8 mouse cellular contexts compared by ENCODE assay signal in genomic region chr9:105494553-105495315, GRCm38 (mm10). TPM values are rescaled to one million over a fixed set of nuclear protein-coding genes. Genes with fewer than 3 reads are reported as not detected.
A peak's percentile ranks its signal among the peaks of the same experiment; 100 is the strongest.
DNase-seq lines count a peak whose midpoint lies in the region; ATAC-seq and TF ChIP-seq lines count a peak whose summit lies in the region.

No protein-coding gene starts in this region.

- peak overlapping the region; percentile 87 for H3K9ac ChIP-seq in forebrain, postnatal 0 days
- H3K9ac ChIP-seq in lung, embryonic 16.5 days (ENCODE audit: low read length), result peak overlapping the region; percentile 95

- peaks cover 13% of the 10 kb centered on the region for H3K4me1 ChIP-seq in G1E (ENCODE audit: insufficient read depth, low read depth, low read length)
- H3K4me1 ChIP-seq in forebrain, postnatal 0 days (ENCODE audit: insufficient read depth), result 0 out of 2 replicates have a peak, but pooled peaks cover 3% of the 10 kb centered on the region
- peaks cover 11% of the 10 kb centered on the region; the same call in 1 of the 2 replicates for H3K4me1 ChIP-seq in lung, embryonic 16.5 days (replicated peaks; ENCODE audit: control insufficient read depth, insufficient read depth, low read length)

- H3K4me2 ChIP-seq in forebrain, postnatal 0 days (ENCODE audit: low read depth), result peak overlapping the region; percentile 96
- H3K4me2 ChIP-seq in lung, embryonic 16.5 days (ENCODE audit: low read depth, low read length), result peak overlapping the region; percentile 86

- H3K27ac ChIP-seq in forebrain, postnatal 0 days (ENCODE audit: low read depth, low read length), result peak overlapping the region; percentile 96
- H3K27ac ChIP-seq in lung, embryonic 16.5 days (ENCODE audit: low read length), result peak overlapping the region; percentile 96

- ATAC-seq in G1E (ENCODE audit: extremely low read depth, insufficient number of reproducible peaks, low FRiP score, poor library complexity, severe bottlenecking), result peak; percentile 82
- peak; percentile 98 for ATAC-seq in forebrain, postnatal 0 days
- ATAC-seq in hematopoietic stem cell, adult 5-6 weeks (replicated peaks in 1 of 2; ENCODE audit: insufficient read depth in 1 of 2, low FRiP score in 2 of 2, low TSS enrichment in 1 of 2, low read depth in 1 of 2, poor library complexity in 2 of 2, severe bottlenecking in 2 of 2), result peak; percentile 92 to 96
- ATAC-seq in lung, embryonic 16.5 days (ENCODE audit: low read depth), result peak; percentile 100

- peak; percentile 92 for DNase-seq in G1E (ENCODE audit: low spot score)
- DNase-seq in cerebellum, adult 18-20 months, result peak; percentile 98 to 99
- DNase-seq in forebrain, postnatal 0 days, result peak; percentile 97
- peak; percentile 87 for DNase-seq in layer of hippocampus, adult 9-10 months (ENCODE audit: low spot score)
- peak; percentile 94 for DNase-seq in ovary, postnatal 10 days (ENCODE audit: low spot score)
- DNase-seq in thymus, postnatal 10 days (ENCODE audit: low spot score in 2 of 2), result peak; percentile 93 to 96

- H3K27me3 ChIP-seq in G1E (ENCODE audit: insufficient read depth, low read length), result 0 out of 2 replicates have a peak, but pooled peaks cover 2% of the 10 kb centered on the region
- no peaks in the 10 kb centered on the region for H3K27me3 ChIP-seq in forebrain, postnatal 0 days (ENCODE audit: insufficient read depth, low read length)
- no peaks in the 10 kb centered on the region for H3K27me3 ChIP-seq in lung, embryonic 16.5 days (ENCODE audit: control insufficient read depth, insufficient read depth, low read depth, low read length)

- peaks cover 16% of the 10 kb centered on the region for H3K36me3 ChIP-seq in G1E (replicated peaks)
- no peaks in the 10 kb centered on the region for H3K36me3 ChIP-seq in forebrain, postnatal 0 days (ENCODE audit: insufficient read depth)
- H3K36me3 ChIP-seq in lung, embryonic 16.5 days (ENCODE audit: control insufficient read depth, insufficient read depth, low read length), result no peaks in the 10 kb centered on the region

- WGBS in forebrain, postnatal 0 days, result under 1% methylated on average over 75 of the region's 83 CpGs
- WGBS in lung, embryonic 16.5 days, result under 1% methylated on average over 20 of the region's 83 CpGs

- H3K9me3 ChIP-seq in G1E (replicated peaks), result no peaks in the 10 kb centered on the region
- H3K9me3 ChIP-seq in forebrain, postnatal 0 days (ENCODE audit: low read length), result no peaks in the 10 kb centered on the region
- no peaks in the 10 kb centered on the region for H3K9me3 ChIP-seq in lung, embryonic 16.5 days (ENCODE audit: control insufficient read depth, low read length)

- TF ChIP-seq CTCF in G1E (IDR thresholded peaks at IDR 0.05; ENCODE audit: low read depth, low read length), result no peak
- TF ChIP-seq CTCF in forebrain, postnatal 0 days (IDR thresholded peaks at IDR 0.05; ENCODE audit: low read depth), result peak; percentile 66

- H3K4me3 ChIP-seq in G1E (ENCODE audit: low read depth, low read length), result peak overlapping the region; percentile 96
- peak overlapping the region; percentile 97 for H3K4me3 ChIP-seq in forebrain, postnatal 0 days (ENCODE audit: low read depth, low read length)
- H3K4me3 ChIP-seq in lung, embryonic 16.5 days (ENCODE audit: low read length), result peak overlapping the region; percentile 91

RNA-seq across cellular contexts. Expression of gene Atp2c1, which starts 32.4 kb away (rescaled TPM):
- total RNA-seq in G1E (2014; fragmentation: Nextera tagmentation) (38.7 and 51.3 TPM in 2 replicates), G1E (2017) (75.2 and 83.3 TPM in 2 replicates)
- polyA plus RNA-seq in G1E (2012), result 11.4 and 11.8 TPM in 2 replicates
- 207 and 248 TPM in 2 replicates for total RNA-seq in forebrain, postnatal 0 days (2014; rRNA removed)
- polyA plus RNA-seq in forebrain, postnatal 0 days (2015; fragmentation: Nextera tagmentation; extraction: Ambion mirVana), result 53.8 and 80.6 TPM in 2 replicates
- 84.2 and 88.1 TPM in 2 replicates for total RNA-seq in hematopoietic stem cell, adult 5-6 weeks (2017)
- 65.2 and 70.6 TPM in 2 replicates for polyA plus RNA-seq in lung, embryonic 16.5 days (2015; fragmentation: Nextera tagmentation; extraction: Ambion mirVana)

Comparison
In these comparisons a context has a peak if more than half of its experiments do, and no peak if none do; other contexts are left out.
1. Peak in every context shown above with its lines: DNase-seq, ATAC-seq, H3K4me3 ChIP-seq and H3K27ac ChIP-seq.